Mouse (Mus musculus) lung, postnatal 14 days (tissue): Measurements from ENCODE around the gene 4430402I18Rik.

Experiments used
- DNase-seq: peaks from one replicate; pipeline ENCODE4 v3.0.0; 2021

4430402I18Rik gene

GRCm38 (mm10) chr19:28964552-28964903 lies 3.1 kb downstream of the 4430402I18Rik start:
- DNase-seq, result no peak

- peak; percentile 87 for DNase-seq
Measured at GRCm38 (mm10) chr19:28963842-28964551, 3.6 kb downstream of the 4430402I18Rik start, which contains the start of gene Plpp6. Plpp6 (plus strand) TSS chr19:28963953.

- DNase-seq, result no peak
Measured at GRCm38 (mm10) chr19:28963513-28963841, 4.1 kb downstream of the 4430402I18Rik start.

- DNase-seq, result no peak
Measured at GRCm38 (mm10) chr19:28963113-28963512, 4.5 kb downstream of the 4430402I18Rik start.

GRCm38 (mm10) chr19:28951251-28951650 lies 16.3 kb downstream of the 4430402I18Rik start:
- no peak for DNase-seq

- DNase-seq, result no peak
Measured at GRCm38 (mm10) chr19:28947311-28947710, 20.3 kb downstream of the 4430402I18Rik start.

- no peak for DNase-seq
Measured at GRCm38 (mm10) chr19:28946782-28947181, 20.8 kb downstream of the 4430402I18Rik start.

- DNase-seq, result no peak
Measured at GRCm38 (mm10) chr19:28941271-28941670, 26.3 kb downstream of the 4430402I18Rik start.

GRCm38 (mm10) chr19:28940135-28940874 lies 27.3 kb downstream of the 4430402I18Rik start:
- DNase-seq, result peak; percentile 71

- DNase-seq, result no peak
Measured at GRCm38 (mm10) chr19:28934897-28935296, 32.7 kb downstream of the 4430402I18Rik start.

GRCm38 (mm10) chr19:28929034-28929433 lies 38.6 kb downstream of the 4430402I18Rik start:
- no peak for DNase-seq

- no peak for DNase-seq
Measured at GRCm38 (mm10) chr19:28927396-28927795, 40.2 kb downstream of the 4430402I18Rik start.

- no peak for DNase-seq
Measured at GRCm38 (mm10) chr19:28926366-28926765, 41.2 kb downstream of the 4430402I18Rik start.

GRCm38 (mm10) chr19:28917839-28918238 lies 49.8 kb downstream of the 4430402I18Rik start:
- DNase-seq, result no peak

GRCm38 (mm10) chr19:28916492-28916891 lies 51.1 kb downstream of the 4430402I18Rik start:
- no peak for DNase-seq

- DNase-seq, result no peak
Measured at GRCm38 (mm10) chr19:28915602-28916250, 51.9 kb downstream of the 4430402I18Rik start.

- no peak for DNase-seq
Measured at GRCm38 (mm10) chr19:28914598-28914997, 53.0 kb downstream of the 4430402I18Rik start.

GRCm38 (mm10) chr19:28908693-28909092 lies 58.9 kb downstream of the 4430402I18Rik start:
- DNase-seq, result no peak

GRCm38 (mm10) chr19:28908186-28908585 lies 59.4 kb downstream of the 4430402I18Rik start:
- DNase-seq, result no peak

GRCm38 (mm10) chr19:28903536-28904119 lies 64.0 kb downstream of the 4430402I18Rik start:
- DNase-seq, result no peak

- DNase-seq, result no peak
Measured at GRCm38 (mm10) chr19:28902806-28903205, 64.8 kb downstream of the 4430402I18Rik start.

- no peak for DNase-seq
Measured at GRCm38 (mm10) chr19:28902111-28902510, 65.5 kb downstream of the 4430402I18Rik start.

GRCm38 (mm10) chr19:28900771-28901170 lies 66.8 kb downstream of the 4430402I18Rik start:
- no peak for DNase-seq
